Mouse (Mus musculus) brain, embryonic 14.5 days (tissue): ENCODE measurements around the gene Amotl1.

Experiments
- CTCF ChIP-seq: fragments of 200-500 bp; IDR thresholded peaks from 2 replicates; pipeline ENCODE4 v1.5.1; 2012; ENCODE audit warnings: inconsistent platforms, mild to moderate bottlenecking, moderate library complexity, borderline replicate concordance; ENCODE audit not compliant: insufficient read depth, insufficient read length; ENCODE audit errors: extremely low read depth
- POLR2A ChIP-seq: fragments of 200-500 bp; IDR thresholded peaks from 2 replicates; pipeline ENCODE4 v1.6.1; 2012; ENCODE audit warnings: mild to moderate bottlenecking, inconsistent platforms, borderline replicate concordance; ENCODE audit not compliant: poor library complexity, insufficient read depth, insufficient read length, severe bottlenecking; ENCODE audit errors: extremely low read depth

- TF ChIP-seq CTCF = no peak
- TF ChIP-seq POLR2A = no peak
Measured at GRCm38 (mm10) chr9:14498896-14499705, 145.8 kb downstream of the Amotl1 start.
